Mouse (Mus musculus) neural tube, embryonic 15.5 days (tissue): ENCODE measurements around the gene Drc7. TPM values are rescaled to one million over a fixed set of nuclear protein-coding genes. Genes with fewer than 3 reads are reported as not detected.

Experiments used
- polyA plus RNA-seq: library from polyadenylated mRNA; unstranded; fragments of >200 nt; fragmentation: Nextera tagmentation; extraction: Ambion mirVana; gene quantifications from 2 replicates; pipeline ENCODE4 v1.2.1, GENCODE M21; 2015

The Drc7 gene
- polyA plus RNA-seq, 1 experiment from 2014 or later, result 1.2 TPM

Other genes with a start within 250 kb of the Drc7 start
- gene Ccl17, start 244.7 kb upstream of the Drc7 start, polyA plus RNA-seq, result 0.92 and 1.1 TPM in 2 replicates
- gene Coq9, start 216.8 kb upstream of the Drc7 start, polyA plus RNA-seq, result 61.4 and 66.6 TPM in 2 replicates
- gene Ciapin1, start 216.7 kb upstream of the Drc7 start, polyA plus RNA-seq, result 177 and 195 TPM in 2 replicates
- 117 and 122 TPM in 2 replicates for gene Polr2c, start 197.7 kb upstream of the Drc7 start, polyA plus RNA-seq
- 100 and 116 TPM in 2 replicates for gene Dok4, start 178.8 kb upstream of the Drc7 start, polyA plus RNA-seq
- gene Ccdc102a, start 137.0 kb upstream of the Drc7 start, polyA plus RNA-seq, result 6.2 and 13.2 TPM in 2 replicates
- 0.28 and 1.3 TPM in 2 replicates for gene Adgrg5, start 131.4 kb upstream of the Drc7 start, polyA plus RNA-seq
- 80.9 and 96.9 TPM in 2 replicates for gene Adgrg1, start 80.4 kb upstream of the Drc7 start, polyA plus RNA-seq
- 0.95 and 4.7 TPM in 2 replicates for gene Adgrg3, start 37.4 kb upstream of the Drc7 start, polyA plus RNA-seq
- 41.5 and 43.3 TPM in 2 replicates for gene Katnb1, start 26.1 kb downstream of the Drc7 start, polyA plus RNA-seq
- gene Kifc3, start 147.7 kb downstream of the Drc7 start, polyA plus RNA-seq, result 27.2 and 28.5 TPM in 2 replicates